Mouse (Mus musculus) hindbrain, embryonic 15.5 days (tissue): ENCODE results near the gene Rhov. TPM values are rescaled to one million over a fixed set of nuclear protein-coding genes. Genes with fewer than 3 reads are reported as not detected.

Source experiments
- ATAC-seq: fragments of 200-750 bp; cut with Nextera tagmentation; 2 replicates; pipeline ENCODE4 v1.8.0; 2017; ENCODE audit warnings: low read depth, moderate number of reproducible peaks, moderate TSS enrichment; ENCODE audit not compliant: low FRiP score
- H3K27ac ChIP-seq: fragments of 300-500 bp; sonication (generic); replicated peaks from 2 replicates; pipeline ENCODE4 v1.5.1; 2015; ENCODE audit warnings: mild to moderate bottlenecking, inconsistent platforms
- H3K27me3 ChIP-seq: fragments of 300-500 bp; sonication (generic); 2 replicates; pipeline ENCODE4 v1.6.1; 2015; ENCODE audit warnings: control low read depth, inconsistent platforms
- H3K36me3 ChIP-seq: fragments of 300-500 bp; sonication (generic); 2 replicates; pipeline ENCODE4 v1.6.1; 2015; ENCODE audit warnings: control low read depth, inconsistent platforms
- H3K4me1 ChIP-seq: fragments of 300-500 bp; sonication (generic); replicated peaks from 2 replicates; pipeline ENCODE4 v1.6.1; 2015; ENCODE audit warnings: control low read depth, inconsistent platforms
- H3K4me2 ChIP-seq: fragments of 300-500 bp; sonication (generic); 2 replicates; pipeline ENCODE4 v1.6.1; 2015; ENCODE audit warnings: moderate library complexity, mild to moderate bottlenecking, inconsistent platforms
- H3K4me3 ChIP-seq: fragments of 300-500 bp; sonication (generic); 2 replicates; pipeline ENCODE4 v1.5.1; 2015; ENCODE audit warnings: mild to moderate bottlenecking, inconsistent platforms
- H3K9ac ChIP-seq: fragments of 300-500 bp; sonication (generic); 2 replicates; pipeline ENCODE4 v1.6.1; 2015; ENCODE audit warnings: inconsistent platforms
- H3K9me3 ChIP-seq: fragments of 300-500 bp; sonication (generic); 2 replicates; pipeline ENCODE4 v1.6.1; 2016; ENCODE audit warnings: control low read depth, inconsistent platforms
- WGBS: fragments of 180-500 bp; shearing (Covaris S2); methylation state at CpG from one replicate; pipeline ENCODE4 v1.1.7; 2015; 5-methylcytosine and 5-hydroxymethylcytosine counted together
- polyA plus RNA-seq: library from polyadenylated mRNA; unstranded; fragments of >200 nt; fragmentation: Nextera tagmentation; extraction: Ambion mirVana; gene quantifications from 2 replicates; pipeline ENCODE4 v1.2.1, GENCODE M21; 2015

Rhov gene
- polyA plus RNA-seq, 1 experiment from 2014 or later = 45.5 TPM

GRCm38 (mm10) chr2:119299981-119300818 is 29.1 kb upstream of the Rhov start:
- H3K4me3 ChIP-seq = no peak overlapping the region
- H3K27ac ChIP-seq = peak overlapping the region; percentile 59
- no peaks in the 10 kb centered on the region for H3K27me3 ChIP-seq
- ATAC-seq = peak; percentile 69
- no peak overlapping the region for H3K9ac ChIP-seq
- H3K36me3 ChIP-seq = peaks cover 29% of the 10 kb centered on the region
- H3K4me1 ChIP-seq = peaks cover 20% of the 10 kb centered on the region
- peak overlapping the region; percentile 33 for H3K4me2 ChIP-seq
- no peaks in the 10 kb centered on the region for H3K9me3 ChIP-seq
- WGBS = 6% methylated on average over 15 of the region's 15 CpGs

GRCm38 (mm10) chr2:119298839-119299238 is 27.8 kb upstream of the Rhov start:
- Histone ChIP-seq H3K9ac (no peak overlapping the region), H3K27ac (no peak overlapping the region), H3K4me3 (no peak overlapping the region), H3K4me2 (no peak overlapping the region), H3K36me3 (peaks cover 41% of the 10 kb centered on the region), H3K4me1 (peaks cover 17% of the 10 kb centered on the region), H3K27me3 (no peaks in the 10 kb centered on the region), H3K9me3 (no peaks in the 10 kb centered on the region)
- no peak for ATAC-seq
- 91% methylated on average over 2 of the region's 2 CpGs for WGBS

- WGBS = 49% methylated on average over 5 of the region's 5 CpGs
- Histone ChIP-seq H3K36me3 (peaks cover 46% of the 10 kb centered on the region), H3K4me2 (no peak overlapping the region), H3K4me1 (peaks cover 17% of the 10 kb centered on the region), H3K9me3 (no peaks in the 10 kb centered on the region), H3K27me3 (no peaks in the 10 kb centered on the region), H3K4me3 (no peak overlapping the region), H3K27ac (no peak overlapping the region), H3K9ac (no peak overlapping the region)
- ATAC-seq = no peak
These were observed 27.3 kb upstream of the Rhov start for GRCm38 (mm10) chr2:119298330-119298729.

GRCm38 (mm10) chr2:119297506-119297905 is 26.4 kb upstream of the Rhov start:
- ATAC-seq = no peak
- Histone ChIP-seq H3K4me3 (no peak overlapping the region), H3K27ac (no peak overlapping the region), H3K9ac (no peak overlapping the region), H3K9me3 (no peaks in the 10 kb centered on the region), H3K27me3 (no peaks in the 10 kb centered on the region), H3K4me1 (peaks cover 17% of the 10 kb centered on the region), H3K4me2 (no peak overlapping the region), H3K36me3 (peaks cover 54% of the 10 kb centered on the region)
- WGBS = 92% methylated on average over 19 of the region's 19 CpGs

GRCm38 (mm10) chr2:119296756-119297155 is 25.7 kb upstream of the Rhov start:
- H3K4me1 ChIP-seq = peaks cover 17% of the 10 kb centered on the region
- H3K36me3 ChIP-seq = peaks cover 57% of the 10 kb centered on the region
- no peaks in the 10 kb centered on the region for H3K9me3 ChIP-seq
- no peaks in the 10 kb centered on the region for H3K27me3 ChIP-seq
- H3K4me2 ChIP-seq = no peak overlapping the region
- H3K4me3 ChIP-seq = no peak overlapping the region
- H3K27ac ChIP-seq = no peak overlapping the region
- no peak overlapping the region for H3K9ac ChIP-seq
- 93% methylated on average over 12 of the region's 12 CpGs for WGBS
- no peak for ATAC-seq

GRCm38 (mm10) chr2:119294411-119294810 is 23.3 kb upstream of the Rhov start:
- Histone ChIP-seq H3K27me3 (no peaks in the 10 kb centered on the region), H3K27ac (no peak overlapping the region), H3K36me3 (peaks cover 74% of the 10 kb centered on the region), H3K4me3 (no peak overlapping the region), H3K9me3 (no peaks in the 10 kb centered on the region), H3K4me2 (no peak overlapping the region), H3K9ac (no peak overlapping the region), H3K4me1 (peaks cover 19% of the 10 kb centered on the region)
- WGBS = 94% methylated on average over 18 of the region's 18 CpGs
- ATAC-seq = no peak

- Histone ChIP-seq H3K4me2 (no peak overlapping the region), H3K36me3 (peaks cover 74% of the 10 kb centered on the region), H3K9me3 (no peaks in the 10 kb centered on the region), H3K27me3 (no peaks in the 10 kb centered on the region), H3K27ac (no peak overlapping the region), H3K4me1 (peaks cover 24% of the 10 kb centered on the region), H3K9ac (no peak overlapping the region), H3K4me3 (no peak overlapping the region)
- no peak for ATAC-seq
- WGBS = 94% methylated on average over 34 of the region's 34 CpGs
These were observed 22.8 kb upstream of the Rhov start for GRCm38 (mm10) chr2:119293776-119294390.

GRCm38 (mm10) chr2:119293311-119293710 is 22.2 kb upstream of the Rhov start:
- Histone ChIP-seq H3K27me3 (no peaks in the 10 kb centered on the region), H3K4me3 (no peak overlapping the region), H3K4me1 (peaks cover 25% of the 10 kb centered on the region), H3K4me2 (no peak overlapping the region), H3K36me3 (peaks cover 70% of the 10 kb centered on the region), H3K9ac (no peak overlapping the region), H3K27ac (no peak overlapping the region), H3K9me3 (no peaks in the 10 kb centered on the region)
- no peak for ATAC-seq
- WGBS = 94% methylated on average over 17 of the region's 17 CpGs

GRCm38 (mm10) chr2:119292852-119293251 is 21.8 kb upstream of the Rhov start:
- Histone ChIP-seq H3K9me3 (no peaks in the 10 kb centered on the region), H3K27me3 (no peaks in the 10 kb centered on the region), H3K4me2 (no peak overlapping the region), H3K9ac (no peak overlapping the region), H3K4me3 (no peak overlapping the region), H3K27ac (no peak overlapping the region), H3K4me1 (peaks cover 30% of the 10 kb centered on the region), H3K36me3 (peaks cover 66% of the 10 kb centered on the region)
- ATAC-seq = no peak
- 96% methylated on average over 17 of the region's 17 CpGs for WGBS

GRCm38 (mm10) chr2:119292281-119292680 is 21.2 kb upstream of the Rhov start:
- 94% methylated on average over 5 of the region's 5 CpGs for WGBS
- ATAC-seq = no peak
- peaks cover 32% of the 10 kb centered on the region for H3K4me1 ChIP-seq
- no peak overlapping the region for H3K27ac ChIP-seq
- no peak overlapping the region for H3K9ac ChIP-seq
- H3K4me3 ChIP-seq = no peak overlapping the region
- H3K36me3 ChIP-seq = peaks cover 60% of the 10 kb centered on the region
- H3K4me2 ChIP-seq = no peak overlapping the region
- no peaks in the 10 kb centered on the region for H3K27me3 ChIP-seq
- H3K9me3 ChIP-seq = no peaks in the 10 kb centered on the region

GRCm38 (mm10) chr2:119289014-119289416 is 17.9 kb upstream of the Rhov start:
- peaks cover 35% of the 10 kb centered on the region for H3K36me3 ChIP-seq
- ATAC-seq = peak; percentile 4
- peak overlapping the region; percentile 85 for H3K4me3 ChIP-seq
- 3% methylated on average over 11 of the region's 11 CpGs for WGBS
- H3K9me3 ChIP-seq = no peaks in the 10 kb centered on the region
- peak overlapping the region; percentile 87 for H3K9ac ChIP-seq
- peak overlapping the region; percentile 77 for H3K27ac ChIP-seq
- H3K27me3 ChIP-seq = no peaks in the 10 kb centered on the region
- peaks cover 26% of the 10 kb centered on the region for H3K4me1 ChIP-seq
- H3K4me2 ChIP-seq = peak overlapping the region; percentile 79

GRCm38 (mm10) chr2:119288270-119288882 is 17.3 kb upstream of the Rhov start, which contains the start of gene Vps18:
Gene Vps18 (plus strand): TSS chr2:119288740.
- WGBS = under 1% methylated on average over 31 of the region's 31 CpGs
- ATAC-seq = peak; percentile 94
- H3K9me3 ChIP-seq = no peaks in the 10 kb centered on the region

More at GRCm38 (mm10) chr2:119288270-119288882, 17.3 kb upstream of the Rhov start, which contains the start of gene Vps18:
- Histone ChIP-seq H3K9ac (peak within 1 kb of the TSS; percentile 87), H3K4me3 (peak within 1 kb of the TSS; percentile 85), H3K4me2 (peak within 1 kb of the TSS; percentile 79), H3K27me3 (no peaks in the 10 kb centered on the region), H3K27ac (peak within 1 kb of the TSS; percentile 77), H3K4me1 (peaks cover 26% of the 10 kb centered on the region), H3K36me3 (peaks cover 29% of the 10 kb centered on the region)
